Mouse (Mus musculus) MEL (cell line): Measurements from ENCODE around the gene Ap2a1. TPM values are rescaled to one million over a fixed set of nuclear protein-coding genes. Genes with fewer than 3 reads are reported as not detected.

Experiments
- DNase-seq: peaks from one replicate; pipeline ENCODE4 v3.0.0; 2011; ENCODE audit warnings: low read depth, low spot score
- H3K27ac ChIP-seq: 2 replicates; pipeline ENCODE4 v1.5.1; 2012; ENCODE audit warnings: low read depth, mild to moderate bottlenecking, control low read depth, low read length, moderate library complexity; ENCODE audit not compliant: control insufficient read depth
- H3K27me3 ChIP-seq, 2 experiments: fragments of 150-350 bp in 1 of 2; sonication (generic) in 1 of 2; 2 replicates each; pipeline ENCODE4 v1.6.1; 2012; ENCODE audit warnings: low read length in 2 of 2, mild to moderate bottlenecking in 2 of 2, improper control_type of control experiment in 1 of 2, moderate library complexity in 1 of 2; ENCODE audit not compliant: insufficient read depth in 2 of 2, control insufficient read depth in 1 of 2
- H3K36me3 ChIP-seq, 2 experiments: 2 replicates each; pipeline ENCODE4 v1.6.1; 2012 to 2014; ENCODE audit warnings: low read length in 2 of 2, improper control_type of control experiment in 1 of 2, inconsistent platforms in 1 of 2, mild to moderate bottlenecking in 1 of 2; ENCODE audit not compliant: insufficient read depth in 2 of 2, control insufficient read depth in 1 of 2
- H3K4me1 ChIP-seq, 2 experiments: fragments of 150-350 bp in 1 of 2; sonication (generic) in 1 of 2; 2 replicates each; pipeline ENCODE4 v1.6.1; 2012; ENCODE audit warnings: low read length in 2 of 2, improper control_type of control experiment in 1 of 2, mild to moderate bottlenecking in 1 of 2; ENCODE audit not compliant: insufficient read depth in 2 of 2, control insufficient read depth in 1 of 2
- H3K4me3 ChIP-seq, 2 experiments: fragments of 150-350 bp in 1 of 2; sonication (generic) in 1 of 2; 2 replicates each; pipeline ENCODE4 v1.5.1; 2012; ENCODE audit warnings: low read depth in 2 of 2, low read length in 2 of 2, mild to moderate bottlenecking in 2 of 2, moderate library complexity in 2 of 2, control low read depth in 1 of 2, improper control_type of control experiment in 1 of 2; ENCODE audit not compliant: control insufficient read depth in 1 of 2, insufficient read depth in 1 of 2
- H3K79me2 ChIP-seq: 2 replicates; pipeline ENCODE4 v1.6.1; 2012; ENCODE audit warnings: mild to moderate bottlenecking, low read length, moderate library complexity; ENCODE audit not compliant: control insufficient read depth, poor library complexity, insufficient read depth
- H3K9ac ChIP-seq: 2 replicates; pipeline ENCODE4 v1.6.1; 2012; ENCODE audit warnings: low read depth, mild to moderate bottlenecking, control low read depth, low read length, moderate library complexity; ENCODE audit not compliant: control insufficient read depth, poor library complexity, severe bottlenecking
- H3K9me3 ChIP-seq: fragments of 150-350 bp; sonication (generic); replicated peaks from 2 replicates; pipeline ENCODE4 v1.6.1; 2012; ENCODE audit warnings: mild to moderate bottlenecking, low read length, improper control_type of control experiment, moderate library complexity; ENCODE audit not compliant: insufficient read depth
- E2F4 ChIP-seq: IDR thresholded peaks from 2 replicates; pipeline ENCODE4 v1.6.1; 2011; ENCODE audit warnings: low read depth, low read length, improper control_type of control experiment, borderline replicate concordance
- GATA1 ChIP-seq: IDR thresholded peaks from 2 replicates; pipeline ENCODE4 v1.6.1; 2011; ENCODE audit warnings: low read depth, low read length, improper control_type of control experiment
- HCFC1 ChIP-seq: IDR thresholded peaks from 2 replicates; pipeline ENCODE4 v1.6.1; 2012; ENCODE audit warnings: low read depth, mild to moderate bottlenecking, inconsistent platforms, low read length, improper control_type of control experiment, moderate library complexity
- MAFK ChIP-seq: IDR thresholded peaks from 2 replicates; pipeline ENCODE4 v1.6.1; 2011; ENCODE audit warnings: low read depth, mild to moderate bottlenecking, low read length, improper control_type of control experiment, borderline replicate concordance
- MYB ChIP-seq: IDR thresholded peaks from 2 replicates; pipeline ENCODE4 v1.6.1; 2011; ENCODE audit warnings: mild to moderate bottlenecking, low read depth, low read length, improper control_type of control experiment
- POLR2AphosphoS2 ChIP-seq: IDR thresholded peaks from 2 replicates; pipeline ENCODE4 v1.6.1; 2011; ENCODE audit warnings: low read length, improper control_type of control experiment
- SMC3 ChIP-seq: IDR thresholded peaks from 2 replicates; pipeline ENCODE4 v1.6.1; 2011; ENCODE audit warnings: low read depth, low read length, improper control_type of control experiment
- TBP ChIP-seq: IDR thresholded peaks from 2 replicates; pipeline ENCODE4 v1.8.0; 2011; ENCODE audit warnings: low read depth, low read length, improper control_type of control experiment
- UBTF ChIP-seq: IDR thresholded peaks from 2 replicates; pipeline ENCODE4 v1.6.1; 2012; ENCODE audit warnings: low read depth, mild to moderate bottlenecking, inconsistent platforms, low read length, improper control_type of control experiment, moderate library complexity, borderline replicate concordance; ENCODE audit not compliant: insufficient read depth
- USF2 ChIP-seq, 2 experiments: IDR thresholded peaks; 2 replicates each; pipeline ENCODE4 v1.6.1; 2011 to 2012; ENCODE audit warnings: improper control_type of control experiment in 2 of 2, low read length in 2 of 2, borderline replicate concordance in 1 of 2, inconsistent platforms in 1 of 2, low read depth in 1 of 2, mild to moderate bottlenecking in 1 of 2; ENCODE audit not compliant: insufficient read depth in 1 of 2
- ZKSCAN1 ChIP-seq: IDR thresholded peaks from 2 replicates; pipeline ENCODE4 v1.6.1; 2012; ENCODE audit warnings: low read depth, mild to moderate bottlenecking, inconsistent platforms, low read length, improper control_type of control experiment, moderate library complexity
- polyA plus RNA-seq, 2 experiments: library from polyadenylated mRNA; stranded (reverse) in 1 of 2; unstranded in 1 of 2; fragments of >175 nt in 1 of 2; fragments of >200 nt in 1 of 2; gene quantifications; 2 replicates each; pipeline versions ENCODE4 v1.2.1 to v1.2.4; 2012; ENCODE audit warnings: low replicate concordance in 2 of 2, low read depth in 1 of 2; ENCODE audit not compliant: insufficient read length in 2 of 2, insufficient read depth in 1 of 2, missing spikeins in 1 of 2
- total RNA-seq: library from RNA; depleted of rRNA; stranded (reverse); fragments of 300-350 nt; gene quantifications from 2 replicates; pipeline ENCODE4 v1.2.3, GENCODE M21; 2012

Ap2a1 gene
- total and polyA plus RNA-seq, 3 experiments: 54.0 to 107 (median 73.1) TPM

GRCm38 (mm10) chr7:44852259-44853027, 76.9 kb downstream of the Ap2a1 start:
- Histone ChIP-seq H3K4me3 (no peak overlapping the region), H3K27ac (no peak overlapping the region), H3K79me2 (peaks cover 30% of the 10 kb centered on the region), H3K4me1 (peaks cover 5 to 29% of the 10 kb centered on the region in 2 experiments), H3K9me3 (no peaks in the 10 kb centered on the region), H3K27me3 (no peaks in the 10 kb centered on the region), H3K9ac (no peak overlapping the region), H3K36me3 (peaks cover 0 to 20% of the 10 kb centered on the region in 2 experiments; a peak in 2 of 4 replicates)
- TF ChIP-seq GATA1 (no peak), ZKSCAN1 (no peak)
- DNase-seq: no peak

GRCm38 (mm10) chr7:44851625-44852234, 77.6 kb downstream of the Ap2a1 start:
- Histone ChIP-seq H3K79me2 (peaks cover 28% of the 10 kb centered on the region), H3K27ac (no peak overlapping the region), H3K36me3 (peaks cover 0 to 20% of the 10 kb centered on the region in 2 experiments; a peak in 2 of 4 replicates), H3K9ac (no peak overlapping the region), H3K9me3 (no peaks in the 10 kb centered on the region), H3K27me3 (no peaks in the 10 kb centered on the region), H3K4me3 (no peak overlapping the region), H3K4me1 (peaks cover 5 to 29% of the 10 kb centered on the region in 2 experiments)
- no peak for TF ChIP-seq USF2 (IDR thresholded peaks at IDR 0.05; ENCODE audit: borderline replicate concordance in 1 of 2, insufficient read depth in 1 of 2, low read depth in 1 of 2, low read length in 2 of 2)
- TF ChIP-seq GATA1: no peak
- TF ChIP-seq HCFC1: no peak
- no peak for TF ChIP-seq TBP
- TF ChIP-seq POLR2AphosphoS2: no peak
- TF ChIP-seq UBTF: no peak
- TF ChIP-seq SMC3: no peak
- no peak for TF ChIP-seq MAFK
- TF ChIP-seq MYB: no peak
- TF ChIP-seq E2F4: no peak
- no peak for DNase-seq
